In genomic region chr6:54039805-54040447, GRCm38 (mm10) we compare ENCODE assay signal across 8 mouse cellular contexts. TPM values are rescaled to one million over a fixed set of nuclear protein-coding genes. Genes with fewer than 3 reads are reported as not detected.
DNase-seq lines count a peak whose midpoint lies in the region; ATAC-seq and TF ChIP-seq lines count a peak whose summit lies in the region.

No protein-coding gene starts in this region.

- TF ChIP-seq CTCF in kidney, postnatal 0 days (IDR thresholded peaks at IDR 0.05; ENCODE audit: low read depth): no peak
- no peak for TF ChIP-seq CTCF in stomach, postnatal 0 days (IDR thresholded peaks at IDR 0.05; ENCODE audit: low read depth)

- peak overlapping the region; percentile 73 for H3K4me3 ChIP-seq in embryonic facial prominence, embryonic 10.5 days
- peak overlapping the region; percentile 60 to 70 for H3K4me3 ChIP-seq in heart, embryonic 14.5 days (ENCODE audit: control insufficient read depth in 1 of 2, insufficient read depth in 1 of 2, low read depth in 1 of 2, low read length in 2 of 2)
- H3K4me3 ChIP-seq in kidney, postnatal 0 days (replicated peaks; ENCODE audit: low read depth, low read length): peak overlapping the region; percentile 68
- H3K4me3 ChIP-seq in liver, embryonic 16.5 days (ENCODE audit: low read depth, low read length): peak overlapping the region; percentile 64
- peak overlapping the region; percentile 62 for H3K4me3 ChIP-seq in stomach, postnatal 0 days (ENCODE audit: low read depth, low read length)

- under 1% methylated on average over 62 of the region's 62 CpGs for WGBS in embryonic facial prominence, embryonic 10.5 days
- WGBS in heart, embryonic 14.5 days: under 1% methylated on average over 56 of the region's 62 CpGs
- WGBS in kidney, postnatal 0 days: under 1% methylated on average over 62 of the region's 62 CpGs
- 0% methylated on average over 62 of the region's 62 CpGs for WGBS in liver, embryonic 16.5 days (ENCODE audit: insufficient replicate concordance)
- 0% methylated on average over 52 of the region's 62 CpGs for WGBS in stomach, postnatal 0 days

- peaks cover 28% of the 10 kb centered on the region for H3K4me1 ChIP-seq in embryonic facial prominence, embryonic 10.5 days
- peaks cover 0 to 10% of the 10 kb centered on the region in 2 experiments; a peak in 2 of 4 replicates for H3K4me1 ChIP-seq in heart, embryonic 14.5 days (ENCODE audit: control insufficient read depth in 2 of 2, insufficient read depth in 2 of 2, low read length in 2 of 2)
- H3K4me1 ChIP-seq in kidney, postnatal 0 days (replicated peaks; ENCODE audit: insufficient read depth, low read length): no peaks in the 10 kb centered on the region; the same call in 1 of the 2 replicates
- H3K4me1 ChIP-seq in liver, embryonic 16.5 days (ENCODE audit: control insufficient read depth, low read depth, low read length): peaks cover 5% of the 10 kb centered on the region
- no peaks in the 10 kb centered on the region; the same call in 1 of the 2 replicates for H3K4me1 ChIP-seq in stomach, postnatal 0 days (replicated peaks; ENCODE audit: control insufficient read depth, insufficient read depth)

- peak overlapping the region; percentile 97 for H3K4me2 ChIP-seq in heart, embryonic 14.5 days (ENCODE audit: low read length)
- peak overlapping the region; percentile 97 for H3K4me2 ChIP-seq in kidney, postnatal 0 days (ENCODE audit: low read length)
- peak overlapping the region; percentile 68 for H3K4me2 ChIP-seq in liver, embryonic 16.5 days (ENCODE audit: low read depth, low read length)
- peak overlapping the region; percentile 98 for H3K4me2 ChIP-seq in stomach, postnatal 0 days (replicated peaks; ENCODE audit: low read depth)

- TF ChIP-seq EP300 in stomach, postnatal 0 days (optimal IDR thresholded peaks at IDR 0.05): no peak

- H3K36me3 ChIP-seq in embryonic facial prominence, embryonic 10.5 days (replicated peaks): no peaks in the 10 kb centered on the region
- H3K36me3 ChIP-seq in heart, embryonic 14.5 days (ENCODE audit: control insufficient read depth, insufficient read depth, low read length): no peaks in the 10 kb centered on the region
- H3K36me3 ChIP-seq in kidney, postnatal 0 days (ENCODE audit: insufficient read depth, low read length): no peaks in the 10 kb centered on the region
- no peaks in the 10 kb centered on the region for H3K36me3 ChIP-seq in liver, embryonic 16.5 days (ENCODE audit: control insufficient read depth, insufficient read depth)
- H3K36me3 ChIP-seq in stomach, postnatal 0 days (ENCODE audit: control insufficient read depth, insufficient read depth, low read length): no peaks in the 10 kb centered on the region

- no peaks in the 10 kb centered on the region for H3K9me3 ChIP-seq in embryonic facial prominence, embryonic 10.5 days
- H3K9me3 ChIP-seq in heart, embryonic 14.5 days (ENCODE audit: control insufficient read depth, low read length): no peaks in the 10 kb centered on the region
- no peaks in the 10 kb centered on the region for H3K9me3 ChIP-seq in kidney, postnatal 0 days (replicated peaks; ENCODE audit: low read length)
- no peaks in the 10 kb centered on the region for H3K9me3 ChIP-seq in liver, embryonic 16.5 days (replicated peaks; ENCODE audit: control insufficient read depth, low read length)
- no peaks in the 10 kb centered on the region for H3K9me3 ChIP-seq in stomach, postnatal 0 days (ENCODE audit: control insufficient read depth, low read length)

- peak overlapping the region; percentile 77 for H3K9ac ChIP-seq in heart, embryonic 14.5 days (ENCODE audit: low read length)
- peak overlapping the region; percentile 72 for H3K9ac ChIP-seq in kidney, postnatal 0 days (ENCODE audit: low read depth, low read length)
- H3K9ac ChIP-seq in liver, embryonic 16.5 days (ENCODE audit: low read depth, low read length): peak overlapping the region; percentile 57
- H3K9ac ChIP-seq in stomach, postnatal 0 days (ENCODE audit: low read length): peak overlapping the region; percentile 73

- ATAC-seq in heart, embryonic 14.5 days (ENCODE audit: insufficient number of reproducible peaks, insufficient read depth, low FRiP score, low read depth): peak; percentile 63
- ATAC-seq in kidney, postnatal 0 days (replicated peaks; ENCODE audit: low FRiP score, low read depth): peak; percentile 75
- ATAC-seq in liver, embryonic 16.5 days (ENCODE audit: low read depth): peak; percentile 63
- ATAC-seq in stomach, postnatal 0 days (ENCODE audit: low FRiP score, low TSS enrichment): peak; percentile 80

- peak; percentile 56 to 79 for DNase-seq in urinary bladder, adult 18-20 months (ENCODE audit: low spot score in 2 of 2)
- no peak for DNase-seq in urinary bladder, postnatal 10 days (ENCODE audit: low spot score)
- DNase-seq in embryonic facial prominence, embryonic 10.5 days (ENCODE audit: low spot score): peak; percentile 83
- peak; percentile 77 for DNase-seq in kidney, postnatal 0 days (ENCODE audit: low spot score)
- DNase-seq in natural killer cell, adult 2 months (ENCODE audit: low spot score in 2 of 2): peak; percentile 39 to 42
- peak; percentile 80 for DNase-seq in stomach, postnatal 0 days (ENCODE audit: low spot score)

- peaks cover 73% of the 10 kb centered on the region for H3K27me3 ChIP-seq in embryonic facial prominence, embryonic 10.5 days (replicated peaks; ENCODE audit: low read depth, poor library complexity, severe bottlenecking)
- peaks cover 25% of the 10 kb centered on the region for H3K27me3 ChIP-seq in heart, embryonic 14.5 days (ENCODE audit: control insufficient read depth, insufficient read depth, low read length)
- H3K27me3 ChIP-seq in kidney, postnatal 0 days (ENCODE audit: insufficient read depth, low read length): no peaks in the 10 kb centered on the region; the same call in 1 of the 2 replicates
- H3K27me3 ChIP-seq in liver, embryonic 16.5 days (ENCODE audit: control insufficient read depth, insufficient read depth, low read depth, low read length): peaks cover 28% of the 10 kb centered on the region
- no peaks in the 10 kb centered on the region for H3K27me3 ChIP-seq in stomach, postnatal 0 days (ENCODE audit: control insufficient read depth, insufficient read depth, low read length)

- peak overlapping the region; percentile 90 for H3K27ac ChIP-seq in embryonic facial prominence, embryonic 10.5 days (replicated peaks)
- H3K27ac ChIP-seq in heart, embryonic 14.5 days (replicated peaks in 1 of 2; ENCODE audit: control insufficient read depth in 1 of 2, insufficient read depth in 1 of 2, low read depth in 2 of 2, low read length in 2 of 2): peak overlapping the region; percentile 13 to 71; a peak in 3 of 4 replicates
- peak overlapping the region; percentile 86 for H3K27ac ChIP-seq in kidney, postnatal 0 days
- H3K27ac ChIP-seq in liver, embryonic 16.5 days (ENCODE audit: low read length): peak overlapping the region; percentile 19; the same call in 1 of the 2 replicates
- peak overlapping the region; percentile 88 for H3K27ac ChIP-seq in stomach, postnatal 0 days (replicated peaks)

RNA-seq across cellular contexts. Expression of gene Chn2, which starts 0.6 kb away (rescaled TPM):
- 10.7 and 11.3 TPM in 2 replicates for polyA plus RNA-seq in embryonic facial prominence, embryonic 10.5 days (2016; fragmentation: Nextera tagmentation; extraction: Ambion mirVana)
- 7.1 and 8.4 TPM in 2 replicates for polyA plus RNA-seq in heart, embryonic 14.5 days (2014; fragmentation: Nextera tagmentation; extraction: Ambion mirVana)
- polyA plus RNA-seq in kidney, postnatal 0 days (2015; fragmentation: Nextera tagmentation; extraction: Ambion mirVana): 16.3 and 16.8 TPM in 2 replicates
- polyA plus RNA-seq in liver, embryonic 16.5 days (2015; fragmentation: Nextera tagmentation; extraction: Ambion mirVana): 3.9 and 4.2 TPM in 2 replicates
- 19.1 and 21.7 TPM in 2 replicates for polyA plus RNA-seq in stomach, postnatal 0 days (2015; fragmentation: Nextera tagmentation; extraction: Ambion mirVana)

Comparison
In these comparisons a context has a peak if more than half of its experiments do, and no peak if none do; other contexts are left out.
1. H3K27ac ChIP-seq: peak in every context shown above with its lines; median percentile 90 in embryonic facial prominence, embryonic 10.5 days; 88 in stomach, postnatal 0 days; 86 in kidney, postnatal 0 days; 42 in heart, embryonic 14.5 days; 19 in liver, embryonic 16.5 days.